Mouse (Mus musculus) limb, embryonic 10.5 days (tissue): ENCODE results near the gene Ankfy1. TPM values are rescaled to one million over a fixed set of nuclear protein-coding genes. Genes with fewer than 3 reads are reported as not detected.
"Not testable (repeated sequence)": the region's sequence is repeated elsewhere in the genome, so short reads cannot be mapped to it uniquely, and the experiment has no call there.

Experiments used
- DNase-seq: peaks from one replicate; pipeline ENCODE4 v3.0.0-alpha.2; 2017; ENCODE audit warnings: low spot score
- H3K27ac ChIP-seq: fragments of 300-500 bp; sonication (generic); 2 replicates; pipeline ENCODE4 v1.5.1; 2016; ENCODE audit warnings: mild to moderate bottlenecking
- H3K27me3 ChIP-seq: fragments of 300-500 bp; sonication (generic); 2 replicates; pipeline ENCODE4 v1.6.1; 2016; ENCODE audit warnings: low read depth, mild to moderate bottlenecking; ENCODE audit not compliant: poor library complexity, severe bottlenecking
- H3K36me3 ChIP-seq: fragments of 300-500 bp; sonication (generic); 2 replicates; pipeline ENCODE4 v1.6.1; 2016; ENCODE audit warnings: mild to moderate bottlenecking, moderate library complexity
- H3K4me1 ChIP-seq: fragments of 300-500 bp; sonication (generic); 2 replicates; pipeline ENCODE4 v1.6.1; 2016
- H3K4me3 ChIP-seq: fragments of 300-500 bp; sonication (generic); 2 replicates; pipeline ENCODE4 v1.5.1; 2016; ENCODE audit warnings: mild to moderate bottlenecking, moderate library complexity
- H3K9me3 ChIP-seq: fragments of 300-500 bp; sonication (generic); replicated peaks from 2 replicates; pipeline ENCODE4 v1.6.1; 2016; ENCODE audit warnings: mild to moderate bottlenecking
- WGBS: fragments of 180-500 bp; shearing (Covaris S2); methylation state at CpG from one replicate; pipeline ENCODE4 v1.1.7; 2016; 5-methylcytosine and 5-hydroxymethylcytosine counted together
- polyA plus RNA-seq: library from polyadenylated mRNA; unstranded; fragments of >200 nt; fragmentation: Nextera tagmentation; extraction: Ambion mirVana; gene quantifications from 2 replicates; pipeline ENCODE4 v1.2.1, GENCODE M21; 2016

Gene Ankfy1
- polyA plus RNA-seq, 1 experiment from 2014 or later, result 25.4 TPM

GRCm38 (mm10) chr11:72686697-72687096, 3.1 kb upstream of the Ankfy1 start:
- H3K4me3 ChIP-seq, result no peak overlapping the region
- H3K27me3 ChIP-seq, result no peaks in the 10 kb centered on the region
- H3K9me3 ChIP-seq, result no peaks in the 10 kb centered on the region
- no peak for DNase-seq
- H3K36me3 ChIP-seq, result peaks cover 25% of the 10 kb centered on the region
- H3K27ac ChIP-seq, result no peak overlapping the region
- peaks cover 27% of the 10 kb centered on the region for H3K4me1 ChIP-seq

GRCm38 (mm10) chr11:72688242-72688641, 1.6 kb upstream of the Ankfy1 start:
- peaks cover 27% of the 10 kb centered on the region for H3K4me1 ChIP-seq
- H3K9me3 ChIP-seq, result no peaks in the 10 kb centered on the region
- no peak overlapping the region for H3K27ac ChIP-seq
- H3K27me3 ChIP-seq, result no peaks in the 10 kb centered on the region
- H3K36me3 ChIP-seq, result peaks cover 19% of the 10 kb centered on the region
- no peak overlapping the region for H3K4me3 ChIP-seq
- DNase-seq, result no peak
- 16% methylated on average over 5 of the region's 5 CpGs for WGBS

- H3K27ac ChIP-seq, result peak overlapping the region; percentile 94
- H3K9me3 ChIP-seq, result no peaks in the 10 kb centered on the region
- no peaks in the 10 kb centered on the region for H3K27me3 ChIP-seq
- no peak for DNase-seq
- WGBS, result 76% methylated on average over 3 of the region's 3 CpGs
- peaks cover 27% of the 10 kb centered on the region for H3K4me1 ChIP-seq
- peak overlapping the region; percentile 89 for H3K4me3 ChIP-seq
- peaks cover 15% of the 10 kb centered on the region for H3K36me3 ChIP-seq
Observed at GRCm38 (mm10) chr11:72689115-72689514, 691 bp upstream of the Ankfy1 start.

DNA sequence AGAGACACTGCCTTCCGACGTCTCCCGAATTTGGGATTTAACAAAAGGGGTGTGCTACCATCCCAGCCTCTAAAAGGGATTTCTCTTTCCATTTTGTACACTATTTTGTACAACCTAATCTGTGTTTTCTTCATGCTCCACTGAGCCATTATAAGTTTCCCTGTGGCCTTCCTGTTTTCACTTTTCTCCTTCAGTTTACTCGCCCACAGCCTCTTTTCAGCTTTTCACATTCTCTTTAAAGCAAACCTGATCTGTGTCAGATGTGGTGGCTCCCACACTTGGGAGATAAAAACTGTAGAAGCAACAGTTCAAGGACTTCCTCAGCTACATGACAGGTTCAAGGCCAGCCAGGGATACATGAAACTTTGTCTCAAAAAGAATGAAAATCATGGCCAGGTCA, 2.5 kb downstream of the Ankfy1 start:
- DNase-seq, result no peak
- H3K4me1 ChIP-seq, result peaks cover 27% of the 10 kb centered on the region
- peaks cover 20% of the 10 kb centered on the region for H3K36me3 ChIP-seq
- H3K27me3 ChIP-seq, result no peaks in the 10 kb centered on the region
- no peaks in the 10 kb centered on the region for H3K9me3 ChIP-seq
- WGBS, result 94% methylated on average over 4 of the region's 4 CpGs
- no peak overlapping the region for H3K4me3 ChIP-seq
- no peak overlapping the region for H3K27ac ChIP-seq

GRCm38 (mm10) chr11:72695025-72695424, 5.2 kb downstream of the Ankfy1 start:
- DNase-seq, result no peak
- Histone ChIP-seq H3K9me3 (no peaks in the 10 kb centered on the region), H3K27me3 (no peaks in the 10 kb centered on the region), H3K4me1 (peaks cover 12% of the 10 kb centered on the region), H3K4me3 (no peak overlapping the region), H3K27ac (no peak overlapping the region), H3K36me3 (peaks cover 22% of the 10 kb centered on the region)
- WGBS, result 91% methylated on average over 3 of the region's 3 CpGs

- H3K36me3 ChIP-seq, result peaks cover 26% of the 10 kb centered on the region
- no peak overlapping the region for H3K4me3 ChIP-seq
- no peaks in the 10 kb centered on the region for H3K9me3 ChIP-seq
- no peak for DNase-seq
- no peak overlapping the region for H3K27ac ChIP-seq
- WGBS, result 90% methylated on average over 2 of the region's 2 CpGs
- H3K27me3 ChIP-seq, result no peaks in the 10 kb centered on the region
- H3K4me1 ChIP-seq, result peaks cover under 1% of the 10 kb centered on the region; the same call in 1 of the 2 replicates
Observed at GRCm38 (mm10) chr11:72696368-72696971, 6.7 kb downstream of the Ankfy1 start.

- DNase-seq, result no peak
- H3K27ac ChIP-seq, result no peak overlapping the region
- no peak overlapping the region for H3K4me3 ChIP-seq
- H3K9me3 ChIP-seq, result no peaks in the 10 kb centered on the region
- no peaks in the 10 kb centered on the region for H3K4me1 ChIP-seq
- H3K36me3 ChIP-seq, result peaks cover 29% of the 10 kb centered on the region
- H3K27me3 ChIP-seq, result no peaks in the 10 kb centered on the region
Observed at GRCm38 (mm10) chr11:72697323-72697722, 7.5 kb downstream of the Ankfy1 start.

DNA sequence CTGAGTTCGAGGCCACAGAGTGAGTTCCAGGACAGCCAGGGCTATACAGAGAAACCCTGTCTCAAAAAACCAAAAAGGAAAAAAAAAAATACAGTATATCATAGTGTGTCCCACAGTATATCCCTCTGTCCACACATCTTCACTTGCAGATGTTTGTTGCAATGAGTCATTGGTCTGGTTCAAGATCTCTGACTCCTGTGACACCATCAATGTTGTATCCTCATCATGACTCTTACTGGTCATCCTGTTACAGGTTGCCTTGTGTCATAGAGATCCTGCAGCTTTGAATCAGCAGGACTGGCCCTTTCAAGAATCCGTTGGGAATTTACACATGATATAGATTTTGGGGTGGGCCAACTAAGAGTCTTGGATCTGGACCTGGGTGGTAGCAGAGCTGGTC, 15.3 kb downstream of the Ankfy1 start:
- not testable (repeated sequence) for H3K27me3 ChIP-seq, H3K9me3 ChIP-seq, H3K4me3 ChIP-seq, H3K27ac ChIP-seq, H3K4me1 ChIP-seq, DNase-seq
- peaks cover 18% of the 10 kb centered on the region for H3K36me3 ChIP-seq
- WGBS, result 92% methylated on average over 2 of the region's 2 CpGs

DNA sequence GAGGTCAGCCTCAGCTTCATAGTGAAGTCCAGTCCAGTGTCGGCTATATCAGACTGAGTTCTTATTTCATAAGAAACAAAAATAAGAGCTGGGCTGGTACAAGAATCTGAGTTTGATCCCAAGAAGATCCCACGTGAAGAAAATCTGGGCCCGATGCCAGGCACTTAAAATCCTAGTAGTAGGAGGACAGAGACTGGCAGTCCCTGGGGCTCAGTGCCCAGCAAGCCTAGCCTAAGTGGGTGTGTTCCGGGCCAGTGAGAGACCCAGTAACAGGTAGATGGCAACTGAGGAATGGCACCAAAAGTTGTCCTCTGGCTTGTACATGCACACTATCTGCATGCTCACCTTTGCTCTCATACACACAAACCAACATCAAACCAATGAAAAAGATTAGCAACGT, 22.9 kb downstream of the Ankfy1 start:
- Histone ChIP-seq H3K4me3 (no peak overlapping the region), H3K4me1 (no peaks in the 10 kb centered on the region), H3K36me3 (peaks cover 46% of the 10 kb centered on the region), H3K9me3 (no peaks in the 10 kb centered on the region), H3K27ac (no peak overlapping the region), H3K27me3 (no peaks in the 10 kb centered on the region)
- no peak for DNase-seq
- WGBS, result 94% methylated on average over 5 of the region's 5 CpGs

DNA sequence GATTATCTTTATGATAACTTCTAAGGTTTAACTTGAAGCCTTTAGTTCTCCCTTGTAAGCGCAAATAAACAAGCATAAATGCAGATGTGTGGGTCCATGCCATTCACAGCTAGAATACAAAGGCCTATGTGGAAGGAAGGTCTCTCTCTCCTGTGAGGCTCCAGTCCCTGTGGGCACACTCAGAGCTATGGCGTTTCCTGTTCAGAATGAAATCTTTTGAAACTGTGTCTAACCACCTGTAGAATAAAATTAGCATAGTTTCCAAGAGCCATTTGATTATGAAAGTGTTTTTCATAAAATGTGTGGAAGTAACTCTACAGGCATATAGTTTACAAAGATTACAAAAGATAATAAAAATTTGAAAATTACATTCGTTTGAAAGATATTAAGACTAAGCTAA, 28.4 kb downstream of the Ankfy1 start:
- 94% methylated on average over 3 of the region's 3 CpGs for WGBS
- Histone ChIP-seq H3K36me3 (peaks cover 57% of the 10 kb centered on the region), H3K9me3 (no peaks in the 10 kb centered on the region), H3K4me1 (0 out of 2 replicates have a peak, but pooled peaks cover 3% of the 10 kb centered on the region), H3K27ac (no peak overlapping the region), H3K27me3 (no peaks in the 10 kb centered on the region), H3K4me3 (no peak overlapping the region)
- no peak for DNase-seq

- Histone ChIP-seq H3K27me3 (no peaks in the 10 kb centered on the region), H3K36me3 (peaks cover 41% of the 10 kb centered on the region), H3K4me3 (no peak overlapping the region), H3K4me1 (0 out of 2 replicates have a peak, but pooled peaks cover 6% of the 10 kb centered on the region), H3K9me3 (no peaks in the 10 kb centered on the region), H3K27ac (no peak overlapping the region)
- no peak for DNase-seq
- WGBS, result 24% methylated on average over 2 of the region's 2 CpGs
Observed at GRCm38 (mm10) chr11:72723165-72723564, 33.4 kb downstream of the Ankfy1 start.

DNA sequence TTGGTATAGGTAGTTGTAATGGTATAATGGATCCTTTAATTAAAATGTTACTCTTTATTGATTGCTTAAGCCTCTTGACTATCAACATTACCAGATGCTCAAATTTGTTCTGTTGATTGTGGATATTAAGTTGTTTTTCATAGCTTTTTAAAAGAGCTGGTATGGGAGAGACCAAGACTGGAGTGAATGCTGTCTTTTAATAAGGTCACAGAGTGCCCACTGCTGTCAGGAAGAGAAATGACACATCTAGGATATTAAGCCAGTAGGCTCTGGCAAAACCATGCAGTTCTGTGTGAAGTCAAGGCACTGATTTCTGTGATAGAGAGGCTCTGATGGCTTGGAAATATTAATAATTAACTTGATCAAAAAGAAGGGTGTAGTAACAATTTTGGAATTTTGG, 34.1 kb downstream of the Ankfy1 start:
- peaks cover 46% of the 10 kb centered on the region for H3K36me3 ChIP-seq
- H3K27me3 ChIP-seq, result no peaks in the 10 kb centered on the region
- H3K4me1 ChIP-seq, result 0 out of 2 replicates have a peak, but pooled peaks cover 6% of the 10 kb centered on the region
- no peak overlapping the region for H3K27ac ChIP-seq
- no peak overlapping the region for H3K4me3 ChIP-seq
- no peaks in the 10 kb centered on the region for H3K9me3 ChIP-seq
- DNase-seq, result no peak

DNA sequence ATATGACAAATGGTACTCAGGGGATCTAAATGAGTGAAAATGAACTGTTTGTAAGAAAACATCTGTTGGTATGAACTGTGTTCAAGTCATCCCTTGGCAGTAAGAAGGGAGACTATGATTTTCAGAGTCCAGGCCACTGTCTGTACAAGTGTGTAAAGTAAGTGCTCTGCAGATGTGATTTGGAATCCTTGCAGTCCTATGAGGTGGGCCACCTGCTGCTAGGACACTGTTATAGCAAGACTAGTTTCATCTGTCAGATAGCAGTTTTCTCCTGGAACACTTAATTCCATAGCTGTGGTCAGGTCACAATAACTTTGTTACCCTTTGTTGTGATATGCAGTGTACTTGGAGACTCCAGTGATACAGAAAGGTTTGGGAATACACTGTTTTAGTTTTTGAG, 36.2 kb downstream of the Ankfy1 start:
- DNase-seq, result no peak
- Histone ChIP-seq H3K27ac (no peak overlapping the region), H3K9me3 (no peaks in the 10 kb centered on the region), H3K4me3 (no peak overlapping the region), H3K4me1 (0 out of 2 replicates have a peak, but pooled peaks cover 6% of the 10 kb centered on the region), H3K27me3 (no peaks in the 10 kb centered on the region), H3K36me3 (peaks cover 60% of the 10 kb centered on the region)

DNA sequence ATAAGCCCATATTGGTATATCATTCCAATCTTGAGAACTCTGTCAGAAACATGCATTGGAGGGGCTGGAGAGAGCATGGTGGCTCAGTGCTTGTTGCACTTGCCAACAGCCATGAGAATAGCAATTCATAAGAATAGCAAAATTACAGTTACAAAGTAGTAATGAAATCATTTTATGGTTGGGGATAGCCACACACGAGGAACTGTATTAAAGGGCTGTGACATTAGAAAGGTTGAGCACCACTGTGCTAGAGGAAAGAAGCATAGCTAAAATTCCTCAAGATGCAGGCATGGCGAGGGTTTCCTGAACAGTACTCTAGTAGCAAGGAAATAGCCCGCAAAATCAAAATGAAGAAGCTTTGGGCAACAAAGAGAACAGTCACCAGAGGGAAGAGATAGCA, 43.9 kb downstream of the Ankfy1 start:
- WGBS, result 90% methylated on average over 3 of the region's 3 CpGs
- H3K27me3 ChIP-seq, result no peaks in the 10 kb centered on the region
- peaks cover 87% of the 10 kb centered on the region for H3K36me3 ChIP-seq
- no peak overlapping the region for H3K4me3 ChIP-seq
- no peaks in the 10 kb centered on the region for H3K4me1 ChIP-seq
- no peak overlapping the region for H3K27ac ChIP-seq
- no peak for DNase-seq
- H3K9me3 ChIP-seq, result no peaks in the 10 kb centered on the region
